Mouse (Mus musculus) liver, embryonic 14.5 days (tissue): ENCODE results near the gene Nipa1.

ENCODE experiments used
- CTCF ChIP-seq: IDR thresholded peaks from 2 replicates; pipeline ENCODE4 v1.5.1; 2016; ENCODE audit warnings: antibody characterized with exemption, low read depth, control low read depth
- EP300 ChIP-seq: IDR thresholded peaks from 2 replicates; pipeline ENCODE4 v1.6.1; 2016; ENCODE audit warnings: antibody characterized with exemption, low read depth

DNA sequence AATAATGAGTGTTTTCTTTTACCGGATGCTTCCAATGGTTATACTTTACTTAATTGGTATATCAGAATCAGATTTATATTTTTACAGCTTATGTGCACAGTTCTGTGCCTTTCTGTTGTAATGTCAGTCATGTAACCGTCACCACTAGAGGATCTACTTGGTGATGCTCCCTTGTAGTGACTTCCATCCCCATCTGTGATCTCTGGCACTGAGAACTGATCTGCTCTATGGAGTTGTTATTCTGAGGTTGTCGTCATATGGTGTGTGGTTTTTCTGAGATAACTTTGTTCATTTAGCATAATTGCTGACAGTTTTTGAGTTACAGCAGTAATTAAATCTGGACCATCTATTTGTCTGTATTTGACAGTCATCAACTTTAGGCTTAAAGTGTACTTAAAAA is 35.6 kb upstream of the Nipa1 start:
- no peak for TF ChIP-seq CTCF
- no peak for TF ChIP-seq EP300
